Comparison of ENCODE assay signal across 8 mouse cellular contexts in the genomic region with DNA sequence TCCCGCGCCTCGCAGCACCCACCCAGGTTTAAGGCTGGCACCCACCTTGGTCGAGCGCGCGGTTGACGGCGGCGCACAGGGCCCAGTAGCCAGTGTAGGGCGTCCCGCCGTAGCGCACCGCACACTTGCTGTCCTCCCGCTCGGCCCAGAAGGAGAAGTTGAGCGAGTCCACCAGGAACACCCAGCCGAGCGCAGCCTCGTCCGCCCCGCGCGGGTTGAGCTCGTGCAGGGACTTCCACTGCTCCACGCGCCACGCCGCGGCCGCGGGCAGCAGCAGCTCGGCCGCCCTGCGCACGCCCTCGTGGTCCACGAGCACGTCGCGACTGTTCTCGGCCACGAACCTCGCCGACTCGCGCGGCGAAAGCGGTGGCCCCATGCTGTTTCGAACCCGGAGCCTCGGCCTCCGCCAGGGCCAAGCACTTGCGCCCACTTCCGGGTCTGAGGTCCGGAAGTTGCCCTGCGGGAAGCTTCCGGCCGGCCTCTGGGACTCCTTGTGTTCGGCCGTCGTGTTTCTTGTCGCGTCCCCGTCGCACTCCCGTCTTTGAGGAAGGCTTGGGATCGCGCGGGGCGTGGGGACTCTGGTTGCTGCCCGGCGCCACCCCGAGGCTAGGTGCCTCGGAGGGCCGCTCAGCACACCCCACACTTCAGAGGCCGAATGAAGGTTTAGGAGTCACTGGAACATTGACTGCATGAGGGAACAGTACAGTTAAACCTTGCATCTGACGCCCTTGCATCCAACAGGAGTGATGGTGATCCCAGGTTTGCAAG. TPM values are rescaled to one million over a fixed set of nuclear protein-coding genes. Genes with fewer than 3 reads are reported as not detected.
DNase-seq lines count a peak whose midpoint lies in the region; ATAC-seq and TF ChIP-seq lines count a peak whose summit lies in the region.

A gene (minus strand): TSS at position 447 of the 768 bp plus-strand sequence.

- peaks cover 11% of the 10 kb centered on the region for H3K9me3 ChIP-seq in heart, embryonic 10.5 days
- peaks cover 15% of the 10 kb centered on the region for H3K9me3 ChIP-seq in kidney, embryonic 14.5 days (ENCODE audit: control insufficient read depth, low read length)
- H3K9me3 ChIP-seq in liver, embryonic 12.5 days (replicated peaks), result peaks cover 24% of the 10 kb centered on the region

- H3K36me3 ChIP-seq in heart, embryonic 10.5 days, result peaks cover 35% of the 10 kb centered on the region
- peaks cover 21% of the 10 kb centered on the region for H3K36me3 ChIP-seq in kidney, embryonic 14.5 days (ENCODE audit: control insufficient read depth, insufficient read depth, low read length)
- peaks cover 38% of the 10 kb centered on the region for H3K36me3 ChIP-seq in liver, embryonic 12.5 days
- peaks cover 17% of the 10 kb centered on the region for H3K36me3 ChIP-seq in myocyte (ENCODE audit: control insufficient read depth, insufficient read depth)

- peak within 1 kb of the TSS; percentile 80 for H3K9ac ChIP-seq in kidney, embryonic 14.5 days (ENCODE audit: low read depth, low read length)
- peak within 1 kb of the TSS; percentile 90 for H3K9ac ChIP-seq in liver, embryonic 12.5 days

- H3K79me2 ChIP-seq in myocyte (ENCODE audit: control insufficient read depth, insufficient read depth), result no peaks in the 10 kb centered on the region

- H3K4me1 ChIP-seq in embryonic fibroblast, embryonic 13.5 days (ENCODE audit: control insufficient read depth, insufficient read depth, low read length), result no peaks in the 10 kb centered on the region
- H3K4me1 ChIP-seq in heart, embryonic 10.5 days, result peaks cover 8% of the 10 kb centered on the region; the same call in 1 of the 2 replicates
- H3K4me1 ChIP-seq in kidney, embryonic 14.5 days (ENCODE audit: control insufficient read depth, insufficient read depth, low read length), result peaks cover 10% of the 10 kb centered on the region; the same call in 1 of the 2 replicates
- peaks cover 27% of the 10 kb centered on the region for H3K4me1 ChIP-seq in liver, embryonic 12.5 days

- H3K4me3 ChIP-seq in embryonic fibroblast, embryonic 13.5 days (ENCODE audit: insufficient read depth, low read length), result peak within 1 kb of the TSS; percentile 62
- H3K4me3 ChIP-seq in heart, embryonic 10.5 days, result peak within 1 kb of the TSS; percentile 92
- H3K4me3 ChIP-seq in kidney, embryonic 14.5 days (ENCODE audit: low read length), result peak within 1 kb of the TSS; percentile 80
- H3K4me3 ChIP-seq in liver, embryonic 12.5 days, result peak within 1 kb of the TSS; percentile 91
- peak within 1 kb of the TSS; percentile 12 for H3K4me3 ChIP-seq in myocyte

- TF ChIP-seq CTCF in embryonic fibroblast, embryonic 13.5 days (IDR thresholded peaks at IDR 0.05; ENCODE audit: borderline replicate concordance, insufficient read depth, low read length), result no peak

- ATAC-seq in kidney, embryonic 14.5 days (ENCODE audit: low FRiP score, low TSS enrichment), result peak; percentile 77
- ATAC-seq in liver, embryonic 12.5 days, result peak; percentile 80

- peak; percentile 34 to 46 for DNase-seq in left cerebral cortex, adult 18-20 months (ENCODE audit: low spot score in 2 of 2)
- no peak for DNase-seq in left cerebral cortex, adult 11 months (ENCODE audit: low spot score)
- DNase-seq in heart, embryonic 10.5 days (ENCODE audit: low spot score), result peak; percentile 88
- DNase-seq in spleen, postnatal 36 days (ENCODE audit: low spot score in 2 of 2), result peak; percentile 58 to 60

- H3K27ac ChIP-seq in embryonic fibroblast, embryonic 13.5 days (ENCODE audit: insufficient read depth, low read length), result 0 out of 2 replicates have a peak within 1 kb of the TSS, but pooled peaks have one; percentile 18
- peak within 1 kb of the TSS; percentile 95 for H3K27ac ChIP-seq in heart, embryonic 10.5 days
- peak within 1 kb of the TSS; percentile 24; the same call in 1 of the 2 replicates for H3K27ac ChIP-seq in kidney, embryonic 14.5 days (ENCODE audit: low read depth, low read length)
- H3K27ac ChIP-seq in liver, embryonic 12.5 days, result peak within 1 kb of the TSS; percentile 72

- no peaks in the 10 kb centered on the region for H3K27me3 ChIP-seq in heart, embryonic 10.5 days (ENCODE audit: insufficient read depth, poor library complexity, severe bottlenecking)
- no peaks in the 10 kb centered on the region for H3K27me3 ChIP-seq in kidney, embryonic 14.5 days (ENCODE audit: control insufficient read depth, insufficient read depth, low read length)
- H3K27me3 ChIP-seq in liver, embryonic 12.5 days (replicated peaks), result no peaks in the 10 kb centered on the region
- no peaks in the 10 kb centered on the region for H3K27me3 ChIP-seq in myocyte (ENCODE audit: control insufficient read depth, insufficient read depth, insufficient read length)

- peak within 1 kb of the TSS; percentile 96 for H3K4me2 ChIP-seq in kidney, embryonic 14.5 days (replicated peaks; ENCODE audit: low read depth, low read length)
- peak within 1 kb of the TSS; percentile 94 for H3K4me2 ChIP-seq in liver, embryonic 12.5 days
- no peak within 1 kb of the TSS for H3K4me2 ChIP-seq in myocyte (ENCODE audit: low read depth)

- WGBS in heart, embryonic 10.5 days, result 3% methylated on average over 80 of the region's 80 CpGs
- 3% methylated on average over 79 of the region's 80 CpGs for WGBS in kidney, embryonic 14.5 days
- 1% methylated on average over 79 of the region's 80 CpGs for WGBS in liver, embryonic 12.5 days (ENCODE audit: insufficient replicate concordance)

- H3ac ChIP-seq in myocyte (ENCODE audit: control insufficient read depth, insufficient read length), result peak within 1 kb of the TSS; percentile 87

- TF ChIP-seq POLR2A in embryonic fibroblast, embryonic 13.5 days (IDR thresholded peaks at IDR 0.05; ENCODE audit: low read depth, low read length), result peak; percentile 61
- peak; percentile 53 for TF ChIP-seq POLR2A in myocyte (IDR thresholded peaks at IDR 0.05; ENCODE audit: insufficient read length, low read depth)

TF ChIP-seq in myocyte, 11 proteins besides CTCF, POLR2A, EP300 and RAD21:
- TF ChIP-seq POLR2AphosphoS2 (IDR thresholded peaks at IDR 0.05; ENCODE audit: insufficient read length, low read depth) (peak; percentile 24), MAX (IDR thresholded peaks at IDR 0.05; ENCODE audit: low read depth) (no peak)
TF ChIP-seq in myocyte: peak in this region for 1.

RNA-seq across cellular contexts. Expression of the gene that starts here (rescaled TPM):
- total RNA-seq in left cerebral cortex, adult 18-20 months (2021), result 1 to 10 TPM; 7.8 to 8.0 TPM
- polyA plus RNA-seq in embryonic fibroblast, embryonic 13.5 days (2011; ENCODE audit: insufficient read length, low read depth, missing spikeins), result 17.3 and 19.6 TPM in 2 replicates
- 34.7 and 35.3 TPM in 2 replicates for polyA plus RNA-seq in heart, embryonic 10.5 days (2016; fragmentation: Nextera tagmentation; extraction: Ambion mirVana)
- polyA plus RNA-seq in kidney, embryonic 14.5 days (2014; fragmentation: Nextera tagmentation; extraction: Ambion mirVana), result 28.2 and 29.3 TPM in 2 replicates
- 27.5 and 27.6 TPM in 2 replicates for polyA plus RNA-seq in liver, embryonic 12.5 days (2016; fragmentation: Nextera tagmentation; extraction: Ambion mirVana)
- polyA plus RNA-seq in myocyte (2012; fragmentation: generic; extraction: Trizol), result 3.7 TPM

Comparison
In these comparisons a context has a peak if more than half of its experiments do, and no peak if none do; other contexts are left out.
1. H3K27ac ChIP-seq: peak in every context shown above with its lines; median percentile 95 in heart, embryonic 10.5 days; 72 in liver, embryonic 12.5 days; 24 in kidney, embryonic 14.5 days; 18 in embryonic fibroblast, embryonic 13.5 days.
2. H3K4me3 ChIP-seq: peak in every context shown above with its lines; median percentile 92 in heart, embryonic 10.5 days; 91 in liver, embryonic 12.5 days; 80 in kidney, embryonic 14.5 days; 62 in embryonic fibroblast, embryonic 13.5 days; 12 in myocyte.